Mouse (Mus musculus): ENCODE data around the gene 6330409D20Rik. TPM values are rescaled to one million over a fixed set of nuclear protein-coding genes. Genes with fewer than 3 reads are reported as not detected.

6330409D20Rik gene
- total RNA-seq, 2 experiments from 2014 or later = not detected

DNA sequence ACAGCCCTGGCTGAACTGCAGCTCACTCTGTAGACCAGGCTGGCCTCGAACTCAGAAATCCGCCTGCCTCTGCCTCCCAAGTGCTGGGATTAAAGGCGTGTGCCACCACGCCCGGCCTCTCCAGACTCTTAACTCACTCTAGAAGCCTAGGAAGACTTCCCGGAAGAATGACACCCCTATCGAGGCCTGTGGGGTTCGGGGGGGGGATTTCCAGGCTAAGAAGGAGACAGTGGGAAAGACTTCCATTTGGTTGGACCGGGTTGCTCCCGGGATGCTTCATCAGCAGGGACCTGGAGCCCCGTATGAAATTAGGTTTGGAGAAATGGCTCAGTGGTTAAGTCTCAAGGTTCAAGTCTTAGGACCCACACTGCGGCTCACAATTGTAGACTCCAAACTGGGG, 46.1 kb downstream of the 6330409D20Rik start:
- DNase-seq = no peak

GRCm38 (mm10) chr2:32693823-32694411, 46.9 kb downstream of the 6330409D20Rik start:
- peak; percentile 98 for DNase-seq

DNA sequence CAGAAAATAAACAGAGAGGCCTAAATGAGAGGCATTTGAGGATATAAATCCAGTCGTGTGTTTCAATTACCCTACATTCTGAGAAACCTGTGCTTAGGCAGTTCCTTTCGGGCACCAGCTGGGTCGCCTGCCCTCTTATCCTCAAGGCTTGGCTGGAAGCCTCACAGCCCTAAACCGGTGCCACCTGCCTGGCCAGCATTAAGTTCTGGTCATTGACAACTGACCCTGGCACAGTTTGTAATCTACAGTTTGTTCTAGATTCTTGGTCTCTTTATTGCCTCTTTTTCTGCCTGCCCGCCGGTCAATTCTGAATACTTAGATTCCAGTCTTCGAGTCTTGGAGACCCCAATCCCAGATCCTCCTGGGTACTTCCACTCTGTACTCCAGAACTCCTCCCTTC, 47.5 kb downstream of the 6330409D20Rik start:
- no peak for DNase-seq

- DNase-seq = no peak
Observed at GRCm38 (mm10) chr2:32692496-32692895, 48.3 kb downstream of the 6330409D20Rik start.

DNA sequence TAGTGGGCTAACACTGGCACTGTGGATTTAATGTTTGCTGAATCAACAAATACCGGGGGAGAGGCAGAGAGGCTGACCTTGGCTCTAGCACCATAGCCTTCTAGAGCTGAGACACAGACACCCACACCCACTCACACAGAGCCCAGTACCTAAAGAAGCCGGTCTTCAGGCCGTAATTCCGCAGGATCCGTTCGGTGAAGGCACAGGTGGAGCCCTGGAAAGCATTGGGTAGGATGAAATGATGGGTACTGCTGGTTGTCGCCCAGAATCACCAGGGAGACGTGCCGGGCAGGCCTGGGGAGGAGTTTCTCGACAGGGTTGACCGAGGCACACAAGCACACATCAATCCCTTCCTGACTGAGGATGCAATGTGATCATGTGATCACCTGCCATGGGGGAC, 49.8 kb downstream of the 6330409D20Rik start:
- DNase-seq = no peak

GRCm38 (mm10) chr2:32689420-32689819, 51.4 kb downstream of the 6330409D20Rik start:
- peak; percentile 80 for DNase-seq

DNA sequence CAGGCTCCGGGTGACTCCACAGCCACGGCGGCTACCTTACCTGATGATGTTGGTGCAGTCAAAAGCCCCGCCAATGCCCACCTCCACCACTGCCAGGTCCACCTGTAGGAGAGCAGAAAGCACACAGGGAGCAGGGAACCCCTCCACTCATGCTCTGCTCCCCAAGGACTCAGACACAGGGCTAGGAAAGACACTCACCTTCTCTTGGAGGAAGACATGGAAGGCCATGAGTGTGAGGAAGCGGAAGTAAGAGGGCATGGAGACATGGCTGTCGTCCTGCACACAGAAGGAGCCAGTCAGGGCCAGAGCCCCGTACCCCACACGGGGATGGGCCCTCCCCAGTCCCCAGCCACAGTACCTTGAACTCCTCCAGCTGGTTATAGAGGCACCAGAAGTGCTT, 53.3 kb downstream of the 6330409D20Rik start:
- DNase-seq = no peak

GRCm38 (mm10) chr2:32686640-32687039, 54.2 kb downstream of the 6330409D20Rik start:
- no peak for DNase-seq

DNA sequence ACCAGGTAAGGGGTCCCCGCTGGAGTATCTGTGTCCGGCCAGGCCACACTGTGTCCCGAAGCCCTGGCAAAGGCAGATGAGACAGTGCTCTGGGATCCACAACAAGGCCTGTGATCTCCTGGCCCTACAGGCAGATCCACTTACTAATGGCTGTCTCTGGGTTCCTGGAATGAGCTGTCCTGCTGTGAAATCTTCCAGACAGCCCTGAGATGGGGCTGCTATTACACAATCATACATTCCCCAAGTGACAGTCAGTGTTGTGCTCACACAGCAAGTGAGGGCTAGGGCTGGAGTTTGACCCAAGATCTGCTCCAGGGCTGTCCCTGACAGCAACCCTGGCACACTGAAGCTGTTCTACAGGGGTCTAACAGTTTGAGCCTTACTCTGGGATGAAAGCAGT, 55.0 kb downstream of the 6330409D20Rik start:
- no peak for DNase-seq

GRCm38 (mm10) chr2:32684681-32685428, 56.0 kb downstream of the 6330409D20Rik start:
- DNase-seq = no peak

DNA sequence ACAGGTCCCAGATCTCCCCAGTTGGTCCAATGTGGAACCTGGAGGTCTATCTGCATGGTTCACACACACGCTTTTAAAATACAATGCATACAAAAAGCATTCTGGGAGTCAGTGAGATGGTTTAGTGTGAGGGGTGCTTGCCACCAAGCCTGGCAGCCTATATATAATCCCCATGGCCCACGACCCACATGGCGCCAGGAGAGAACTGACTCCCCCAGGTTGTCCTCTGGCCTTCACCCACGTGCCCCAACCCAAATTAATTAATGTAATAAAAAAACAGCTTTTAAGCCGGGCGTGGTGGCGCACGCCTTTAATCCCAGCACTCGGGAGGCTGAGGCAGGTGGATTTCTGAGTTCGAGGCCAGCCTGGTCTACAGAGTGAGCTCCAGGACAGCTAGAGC, 57.1 kb downstream of the 6330409D20Rik start:
- DNase-seq = no peak

DNA sequence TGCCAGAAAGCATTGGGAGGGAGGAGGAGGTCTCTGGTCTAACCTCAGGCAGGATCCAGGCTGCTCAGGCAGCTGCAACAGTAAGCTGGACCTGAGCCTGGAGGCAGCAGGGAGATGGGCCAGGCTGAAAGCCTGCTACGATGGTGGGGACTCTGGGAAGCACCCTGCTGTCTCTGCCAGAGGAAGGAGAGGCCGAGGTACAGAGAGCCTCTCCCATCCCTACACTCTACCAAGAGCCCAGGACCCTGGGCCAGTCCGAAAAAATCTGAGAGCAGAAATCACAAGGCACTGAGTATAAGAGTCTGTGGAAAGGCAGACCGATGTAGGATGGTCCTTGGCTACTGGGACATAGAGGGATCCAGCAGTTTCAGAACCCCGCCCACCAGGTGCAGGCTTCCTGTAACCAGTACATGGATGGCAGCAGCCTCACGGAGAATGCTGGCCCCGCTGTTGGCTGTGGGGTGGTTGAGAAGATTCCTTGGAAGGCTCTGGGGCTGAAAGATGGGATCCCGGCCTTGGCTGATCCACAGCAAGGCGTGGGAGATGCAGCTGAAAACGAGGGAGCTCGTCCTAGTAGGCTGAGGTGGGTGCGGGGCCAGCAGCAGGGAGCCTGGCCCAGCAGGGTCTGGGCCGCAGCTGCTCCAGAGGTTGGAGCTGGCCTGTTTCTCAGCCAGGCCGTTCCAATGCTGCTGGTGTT, 57.9 kb downstream of the 6330409D20Rik start:
- DNase-seq = peak; percentile 67

Small RNA genes within 50 kb of the gene (microRNA-seq; reads per million reads assigned to microRNA genes)
- gene Mir2861 (ENCODE audit: borderline replicate concordance in 2 of 2) (0 reads per million in 2 experiments), gene Mir3960 (ENCODE audit: borderline replicate concordance in 2 of 2) (0 reads per million in 2 experiments), gene Mir8093 (ENCODE audit: borderline replicate concordance in 2 of 2) (0 reads per million in 2 experiments)

Other genes with a start within 250 kb of the 6330409D20Rik start
- gene Fam102a, start 205.7 kb downstream of the 6330409D20Rik start, total RNA-seq (2021) = 1 to 10 TPM; 2.4 to 2.9 TPM
- gene Dpm2, start 170.2 kb downstream of the 6330409D20Rik start, total RNA-seq (2021) = 10 to 100 TPM; 11.7 to 12.6 TPM
- not detected for gene Pip5kl1, start 166.2 kb downstream of the 6330409D20Rik start, total RNA-seq (2021)
- not detected for gene 9430097D07Rik, start 165.3 kb downstream of the 6330409D20Rik start, total RNA-seq (2021)
- gene St6galnac4, start 153.9 kb downstream of the 6330409D20Rik start, total RNA-seq (2021) = 10 to 100 TPM; 24.6 to 29.2 TPM
- 10 to 100 TPM; 37.3 to 42.6 TPM for gene St6galnac6, start 141.3 kb downstream of the 6330409D20Rik start, total RNA-seq (2021)
- 1,000 to 10,000 TPM; 1,680 to 2,125 TPM for gene Ak1, start 119.3 kb downstream of the 6330409D20Rik start, total RNA-seq (2021)
- gene Eng, start 94.4 kb downstream of the 6330409D20Rik start, total RNA-seq (2021) = 10 to 100 TPM; 28.0 to 30.7 TPM
- gene Fpgs, start 36.9 kb downstream of the 6330409D20Rik start, total RNA-seq (2021) = 1 to 10 TPM; 3.9 to 4.7 TPM
- gene Cdk9, start 27.9 kb downstream of the 6330409D20Rik start, total RNA-seq (2021) = 10 to 100 TPM; 17.2 to 20.0 TPM
- gene Sh2d3c, start 20.0 kb downstream of the 6330409D20Rik start, total RNA-seq (2021) = 1 to 10 TPM; 4.2 to 8.4 TPM
- gene Tor2a, start 16.2 kb upstream of the 6330409D20Rik start, total RNA-seq (2021) = 1 to 10 TPM; 4.9 to 5.7 TPM
- not detected for gene Ttc16, start 34.6 kb upstream of the 6330409D20Rik start, total RNA-seq (2021)
- gene Ptrh1, start 34.8 kb upstream of the 6330409D20Rik start, total RNA-seq (2021) = 1 to 10 TPM; 2.0 to 2.9 TPM
- gene Cfap157, start 43.4 kb upstream of the 6330409D20Rik start, total RNA-seq (2021) = not detected
- 1 to 10 TPM; 2.7 to 3.8 TPM for gene Stxbp1, start 106.2 kb upstream of the 6330409D20Rik start, total RNA-seq (2021)
- 10 to 100 TPM in 1 of 2 experiments, 1 to 10 TPM in 1; 8.1 to 12.4 TPM for gene Fam129b, start 135.1 kb upstream of the 6330409D20Rik start, total RNA-seq (2021)
- gene Rpl12, start 220.5 kb upstream of the 6330409D20Rik start, total RNA-seq (2021) = 10 to 100 TPM; 52.0 to 67.4 TPM
- 10 to 100 TPM; 10.4 to 13.5 TPM for gene Lrsam1, start 220.6 kb upstream of the 6330409D20Rik start, total RNA-seq (2021)
- gene Slc2a8, start 241.1 kb upstream of the 6330409D20Rik start, total RNA-seq (2021) = 1 to 10 TPM; 9.5 to 9.6 TPM

Data from gastrocnemius, postnatal 25 days (tissue).